Mouse (Mus musculus): Measurements from ENCODE around the gene 6030445D17Rik. TPM values are rescaled to one million over a fixed set of nuclear protein-coding genes. Genes with fewer than 3 reads are reported as not detected.

The 6030445D17Rik gene
- not detected for total RNA-seq (2023)

GRCm38 (mm10) chr4:136462086-136462838 is at the start of gene 6030445D17Rik:
6030445D17Rik (plus strand) TSS chr4:136462250.

GRCm38 (mm10) chr4:136423224-136423623 is 38.8 kb upstream of the 6030445D17Rik start, which contains the start of gene Htr1d:
Htr1d (plus strand) TSS chr4:136423524.

GRCm38 (mm10) chr4:136469371-136469903 is 7.4 kb downstream of the 6030445D17Rik start, which contains the start of gene Luzp1:
Luzp1 (plus strand) TSS chr4:136469761.

Other genes starting within 250 kb of the 6030445D17Rik start
- 1 to 10 TPM; 2.9 to 3.9 TPM for gene Tcea3, start 214.5 kb upstream of the 6030445D17Rik start, total RNA-seq (2023)
- 1 to 10 TPM; 7.5 to 9.3 TPM for gene Zfp46, start 177.6 kb upstream of the 6030445D17Rik start, total RNA-seq (2023)
- 10 to 100 TPM; 42.2 to 50.3 TPM for gene Hnrnpr, start 151.3 kb upstream of the 6030445D17Rik start, total RNA-seq (2023)
- not detected for gene Htr1d, start 38.7 kb upstream of the 6030445D17Rik start, total RNA-seq (2023)
- 1 to 10 TPM; 1.3 to 4.9 TPM for gene Luzp1, start 7.5 kb downstream of the 6030445D17Rik start, total RNA-seq (2023)
- gene Kdm1a, start 140.5 kb downstream of the 6030445D17Rik start, total RNA-seq (2023): 10 to 100 TPM; 27.0 to 29.2 TPM
- gene Tex46, start 148.2 kb downstream of the 6030445D17Rik start, total RNA-seq (2023): not detected
- gene Lactbl1, start 160.4 kb downstream of the 6030445D17Rik start, total RNA-seq (2023): not detected

All from neutrophil, adult 59 days (primary cell).